Mouse (Mus musculus): ENCODE measurements at regions not wholly inside any gene's neighbourhood (a gene's known extent, or its start where the extent isn't known, plus 50 kb on each side); places are given as distances from the start of the nearest gene placed in this dataset.

GRCm38 (mm10) chr10:39316533-39316932 is 52.1 kb upstream of the Fyn start:
- no peak for DNase-seq

GRCm38 (mm10) chr10:39315434-39316174 is 53.1 kb upstream of the Fyn start:
- DNase-seq = no peak

- no peak for DNase-seq
These were observed 57.2 kb upstream of the Fyn start for GRCm38 (mm10) chr10:39311501-39311900.

- no peak for DNase-seq
These were observed 60.1 kb upstream of the Fyn start for GRCm38 (mm10) chr10:39308535-39308934.

GRCm38 (mm10) chr10:39292703-39293496 is 75.8 kb upstream of the Fyn start:
- no peak for DNase-seq

GRCm38 (mm10) chr10:39291747-39292198 is 76.9 kb upstream of the Fyn start:
- DNase-seq = peak; percentile 48

- DNase-seq = peak; percentile 57
These were observed 77.4 kb upstream of the Fyn start for GRCm38 (mm10) chr10:39291134-39291746.

- no peak for DNase-seq
These were observed 78.4 kb upstream of the Fyn start for GRCm38 (mm10) chr10:39290245-39290644.

- DNase-seq = no peak
These were observed 88.2 kb upstream of the Fyn start for GRCm38 (mm10) chr10:39280366-39281000.

- peak; percentile 0 for DNase-seq
These were observed 94.5 kb upstream of the Fyn start for GRCm38 (mm10) chr10:39274202-39274601.

- DNase-seq = no peak
These were observed 95.2 kb upstream of the Fyn start for GRCm38 (mm10) chr10:39273426-39273825.

- no peak for DNase-seq
These were observed 96.2 kb upstream of the Fyn start for GRCm38 (mm10) chr10:39272387-39272949.

GRCm38 (mm10) chr10:39270406-39270805 is 98.2 kb upstream of the Fyn start:
- no peak for DNase-seq

- no peak for DNase-seq
These were observed 101.4 kb upstream of the Fyn start for GRCm38 (mm10) chr10:39267236-39267635.

- DNase-seq = peak; percentile 69
These were observed 102.2 kb upstream of the Fyn start for GRCm38 (mm10) chr10:39266482-39266881.

GRCm38 (mm10) chr10:39262466-39262865 is 98.9 kb upstream of the Ccn6 start:
- DNase-seq = no peak

GRCm38 (mm10) chr10:39261174-39262145 is 97.9 kb upstream of the Ccn6 start:
- DNase-seq = no peak

- DNase-seq = no peak
These were observed 96.5 kb upstream of the Ccn6 start for GRCm38 (mm10) chr10:39260061-39260460.

- DNase-seq = no peak
These were observed 94.0 kb upstream of the Ccn6 start for GRCm38 (mm10) chr10:39257371-39258154.

GRCm38 (mm10) chr10:39254561-39254960 is 91.0 kb upstream of the Ccn6 start:
- DNase-seq = no peak

Measured in gastrocnemius, postnatal 10 days (tissue).